In genomic region chr6:83155552-83156238, GRCm38 (mm10) we compare ENCODE assay signal across 8 mouse cellular contexts. TPM values are rescaled to one million over a fixed set of nuclear protein-coding genes. Genes with fewer than 3 reads are reported as not detected.
DNase-seq lines count a peak whose midpoint lies in the region; ATAC-seq and TF ChIP-seq lines count a peak whose summit lies in the region.
"Had no signal": no experiment of that assay in that cellular context is flagged by ENCODE, and none has a peak within 500 bp of the region (broad histone marks: within the 10 kb centered on the region; RNA-seq: fewer than 3 reads in every experiment).

No protein-coding gene starts in this region.

- WGBS in liver, embryonic 11.5 days, result 12% methylated on average over 23 of the region's 23 CpGs
- 8% methylated on average over 23 of the region's 23 CpGs for WGBS in stomach, postnatal 0 days

- H3K27ac ChIP-seq in liver, embryonic 11.5 days (ENCODE audit: low read depth, low read length), result no peak overlapping the region
- H3K27ac ChIP-seq in stomach, postnatal 0 days (replicated peaks), result no peak overlapping the region

- peak; percentile 57 for DNase-seq in brain, adult 2 months (ENCODE audit: low read depth, low spot score)
- no peak for DNase-seq in liver, embryonic 11.5 days (ENCODE audit: low spot score)
- no peak for DNase-seq in stomach, postnatal 0 days (ENCODE audit: low spot score)
- DNase-seq in gastrocnemius, postnatal 36 days, result no peak

- H3K4me1 ChIP-seq in megakaryocyte, embryonic 14.5 days, result peaks cover 34% of the 10 kb centered on the region
- peaks cover 10% of the 10 kb centered on the region; the same call in 1 of the 2 replicates for H3K4me1 ChIP-seq in liver, embryonic 11.5 days (replicated peaks; ENCODE audit: control insufficient read depth, insufficient read depth, low read length)
- no peaks in the 10 kb centered on the region for H3K4me1 ChIP-seq in stomach, postnatal 0 days (replicated peaks; ENCODE audit: control insufficient read depth, insufficient read depth)

- peak overlapping the region; percentile 52 for H3K9ac ChIP-seq in liver, embryonic 11.5 days (ENCODE audit: low read depth, low read length)
- H3K9ac ChIP-seq in stomach, postnatal 0 days (ENCODE audit: low read length), result peak overlapping the region; percentile 48

- ATAC-seq in megakaryocyte, adult 5-6 weeks (ENCODE audit: poor library complexity, severe bottlenecking), result no peak
- 0 out of 2 replicates have a peak, but pooled peaks have one; percentile 6 for ATAC-seq in granulocyte monocyte progenitor cell, adult 5-6 weeks (replicated peaks; ENCODE audit: poor library complexity, severe bottlenecking)
- no peak for ATAC-seq in liver, embryonic 11.5 days (replicated peaks; ENCODE audit: low FRiP score)
- 0 out of 2 replicates have a peak, but pooled peaks have one; percentile 16 for ATAC-seq in stomach, postnatal 0 days (ENCODE audit: low FRiP score, low TSS enrichment)

- intact Hi-C loops in gastrocnemius, postnatal 36 days (cut with DNase I), result loop anchor here (5.0 kb wide), 1 partner anchor 158 kb away; no protein-coding TSS in a partner anchor

- TF ChIP-seq EP300 in stomach, postnatal 0 days (optimal IDR thresholded peaks at IDR 0.05), result no peak

- peak overlapping the region; percentile 87 for H3K4me2 ChIP-seq in liver, embryonic 11.5 days
- H3K4me2 ChIP-seq in stomach, postnatal 0 days (replicated peaks; ENCODE audit: low read depth), result peak overlapping the region; percentile 81

- peaks cover 18% of the 10 kb centered on the region for H3K36me3 ChIP-seq in megakaryocyte, embryonic 14.5 days (replicated peaks; ENCODE audit: low read length)
- H3K36me3 ChIP-seq in liver, embryonic 11.5 days (ENCODE audit: control insufficient read depth, insufficient read depth, low read length), result 0 out of 2 replicates have a peak, but pooled peaks cover 3% of the 10 kb centered on the region
- 0 out of 2 replicates have a peak, but pooled peaks cover 2% of the 10 kb centered on the region for H3K36me3 ChIP-seq in stomach, postnatal 0 days (ENCODE audit: control insufficient read depth, insufficient read depth, low read length)

- H3K9me3 ChIP-seq in megakaryocyte, embryonic 14.5 days, result no peaks in the 10 kb centered on the region
- no peaks in the 10 kb centered on the region for H3K9me3 ChIP-seq in liver, embryonic 11.5 days (ENCODE audit: control insufficient read depth, low read length)
- H3K9me3 ChIP-seq in stomach, postnatal 0 days (ENCODE audit: control insufficient read depth, low read length), result no peaks in the 10 kb centered on the region

- H3K4me3 ChIP-seq in megakaryocyte, embryonic 14.5 days (replicated peaks), result peak overlapping the region; percentile 93
- H3K4me3 ChIP-seq in liver, embryonic 11.5 days (ENCODE audit: low read depth, low read length), result peak overlapping the region; percentile 39
- H3K4me3 ChIP-seq in stomach, postnatal 0 days (ENCODE audit: low read depth, low read length), result peak overlapping the region; percentile 50

- no peak for TF ChIP-seq CTCF in stomach, postnatal 0 days (IDR thresholded peaks at IDR 0.05; ENCODE audit: low read depth)

- H3K27me3 ChIP-seq in megakaryocyte, embryonic 14.5 days (replicated peaks), result peaks cover 37% of the 10 kb centered on the region
- peaks cover 28% of the 10 kb centered on the region for H3K27me3 ChIP-seq in liver, embryonic 11.5 days (replicated peaks; ENCODE audit: control insufficient read depth, insufficient read depth, low read length)
- H3K27me3 ChIP-seq in stomach, postnatal 0 days (ENCODE audit: control insufficient read depth, insufficient read depth, low read length), result no peaks in the 10 kb centered on the region

RNA-seq across cellular contexts. Expression of gene Wdr54, which starts 0.5 kb away (rescaled TPM):
- 2.0 and 13.3 TPM in 2 replicates for polyA plus RNA-seq in megakaryocyte, embryonic 14.5 days (2012; ENCODE audit: insufficient read depth, low replicate concordance)
- not detected in 2 replicates for total RNA-seq in megakaryocyte, adult 5-6 weeks (2015)
- 0.88 TPM in 1 of 2 replicates, not detected in the other for total RNA-seq in megakaryocyte, adult 5-6 weeks (2017)
- not detected in 2 replicates for total RNA-seq in granulocyte monocyte progenitor cell, adult 5-6 weeks (2014; fragmentation: Nextera tagmentation)
- 0.04 TPM in 1 of 2 replicates, not detected in the other for total RNA-seq in granulocyte monocyte progenitor cell, adult 5-6 weeks (2017)
- polyA plus RNA-seq in liver, embryonic 11.5 days (2014; fragmentation: Nextera tagmentation; extraction: Ambion mirVana), result 2.3 and 4.3 TPM in 2 replicates
- 1.6 and 1.7 TPM in 2 replicates for polyA plus RNA-seq in stomach, postnatal 0 days (2015; fragmentation: Nextera tagmentation; extraction: Ambion mirVana)
- 1 to 10 TPM in 1 of 2 experiments, under 1 TPM in 1; 0.92 to 1.3 TPM for total RNA-seq in gastrocnemius, postnatal 36 days (2021)

RNA-seq across cellular contexts. Expression of gene 1700003E16Rik, which starts 0.5 kb away (rescaled TPM):
- 0.36 TPM in 1 of 2 replicates, not detected in the other for polyA plus RNA-seq in megakaryocyte, embryonic 14.5 days (2012; ENCODE audit: insufficient read depth, low replicate concordance)
- not detected in 2 replicates for total RNA-seq in megakaryocyte, adult 5-6 weeks (2015)
- total RNA-seq in megakaryocyte, adult 5-6 weeks (2017), result not detected in 2 replicates
- total RNA-seq in granulocyte monocyte progenitor cell, adult 5-6 weeks (2014; fragmentation: Nextera tagmentation), result 0.51 TPM in 1 of 2 replicates, not detected in the other
- total RNA-seq in granulocyte monocyte progenitor cell, adult 5-6 weeks (2017), result not detected in 2 replicates
- polyA plus RNA-seq in liver, embryonic 11.5 days (2014; fragmentation: Nextera tagmentation; extraction: Ambion mirVana), result 0.08 and 0.12 TPM in 2 replicates
- 1.1 TPM in 2 replicates for polyA plus RNA-seq in stomach, postnatal 0 days (2015; fragmentation: Nextera tagmentation; extraction: Ambion mirVana)
- under 1 TPM in 1 of 2 experiments, not detected in 1; 0.13 TPM for total RNA-seq in gastrocnemius, postnatal 36 days (2021)
- total RNA-seq: gastrocnemius, postnatal 4 days had no signal

RNA-seq across cellular contexts. Expression of gene Dctn1, which starts 10.0 kb away (rescaled TPM):
- 113 and 905 TPM in 2 replicates for polyA plus RNA-seq in megakaryocyte, embryonic 14.5 days (2012; ENCODE audit: insufficient read depth, low replicate concordance)
- total RNA-seq in megakaryocyte, adult 5-6 weeks (2015), result 30.6 and 38.8 TPM in 2 replicates
- 41.0 and 61.7 TPM in 2 replicates for total RNA-seq in megakaryocyte, adult 5-6 weeks (2017)
- 27.3 and 71.9 TPM in 2 replicates for total RNA-seq in granulocyte monocyte progenitor cell, adult 5-6 weeks (2014; fragmentation: Nextera tagmentation)
- 69.4 and 69.5 TPM in 2 replicates for total RNA-seq in granulocyte monocyte progenitor cell, adult 5-6 weeks (2017)
- 56.3 and 63.4 TPM in 2 replicates for polyA plus RNA-seq in liver, embryonic 11.5 days (2014; fragmentation: Nextera tagmentation; extraction: Ambion mirVana)
- 42.9 and 43.5 TPM in 2 replicates for polyA plus RNA-seq in stomach, postnatal 0 days (2015; fragmentation: Nextera tagmentation; extraction: Ambion mirVana)
- 100 to 1,000 TPM; 128 to 135 TPM for total RNA-seq in gastrocnemius, postnatal 36 days (2021)

RNA-seq across cellular contexts. Expression of gene Rtkn, which starts 20.4 kb away (rescaled TPM):
- 15.8 and 48.5 TPM in 2 replicates for polyA plus RNA-seq in megakaryocyte, embryonic 14.5 days (2012; ENCODE audit: insufficient read depth, low replicate concordance)
- 0.52 and 0.67 TPM in 2 replicates for total RNA-seq in megakaryocyte, adult 5-6 weeks (2015)
- total RNA-seq in megakaryocyte, adult 5-6 weeks (2017), result 0.29 and 1.2 TPM in 2 replicates
- 5.1 and 8.7 TPM in 2 replicates for total RNA-seq in granulocyte monocyte progenitor cell, adult 5-6 weeks (2014; fragmentation: Nextera tagmentation)
- total RNA-seq in granulocyte monocyte progenitor cell, adult 5-6 weeks (2017), result 2.1 and 5.0 TPM in 2 replicates
- 14.7 and 15.4 TPM in 2 replicates for polyA plus RNA-seq in liver, embryonic 11.5 days (2014; fragmentation: Nextera tagmentation; extraction: Ambion mirVana)
- 18.5 and 20.4 TPM in 2 replicates for polyA plus RNA-seq in stomach, postnatal 0 days (2015; fragmentation: Nextera tagmentation; extraction: Ambion mirVana)
- 10 to 100 TPM; 11.3 to 13.8 TPM for total RNA-seq in gastrocnemius, postnatal 36 days (2021)

RNA-seq across cellular contexts. Expression of gene Ino80b, which starts 30.5 kb away (rescaled TPM):
- 201 and 370 TPM in 2 replicates for polyA plus RNA-seq in megakaryocyte, embryonic 14.5 days (2012; ENCODE audit: insufficient read depth, low replicate concordance)
- total RNA-seq in megakaryocyte, adult 5-6 weeks (2015), result 18.8 and 19.6 TPM in 2 replicates
- total RNA-seq in megakaryocyte, adult 5-6 weeks (2017), result 26.0 and 36.2 TPM in 2 replicates
- 17.2 and 22.8 TPM in 2 replicates for total RNA-seq in granulocyte monocyte progenitor cell, adult 5-6 weeks (2014; fragmentation: Nextera tagmentation)
- total RNA-seq in granulocyte monocyte progenitor cell, adult 5-6 weeks (2017), result 32.9 and 47.6 TPM in 2 replicates
- 15.8 and 17.6 TPM in 2 replicates for polyA plus RNA-seq in liver, embryonic 11.5 days (2014; fragmentation: Nextera tagmentation; extraction: Ambion mirVana)
- polyA plus RNA-seq in stomach, postnatal 0 days (2015; fragmentation: Nextera tagmentation; extraction: Ambion mirVana), result 7.7 and 9.4 TPM in 2 replicates
- 10 to 100 TPM; 14.3 to 14.5 TPM for total RNA-seq in gastrocnemius, postnatal 36 days (2021)

Comparison
In these comparisons a context has a peak if more than half of its experiments do, and no peak if none do; other contexts are left out.
1. H3K4me3 ChIP-seq: peak in every context shown above with its lines; median percentile 93 in megakaryocyte, embryonic 14.5 days; 50 in stomach, postnatal 0 days; 39 in liver, embryonic 11.5 days.
2. ATAC-seq: peak in granulocyte monocyte progenitor cell, adult 5-6 weeks (single experiment) and stomach, postnatal 0 days (single experiment); none in megakaryocyte, adult 5-6 weeks (single experiment) and liver, embryonic 11.5 days (single experiment).